22 mouse cellular contexts compared by ENCODE assay signal in the genomic region with DNA sequence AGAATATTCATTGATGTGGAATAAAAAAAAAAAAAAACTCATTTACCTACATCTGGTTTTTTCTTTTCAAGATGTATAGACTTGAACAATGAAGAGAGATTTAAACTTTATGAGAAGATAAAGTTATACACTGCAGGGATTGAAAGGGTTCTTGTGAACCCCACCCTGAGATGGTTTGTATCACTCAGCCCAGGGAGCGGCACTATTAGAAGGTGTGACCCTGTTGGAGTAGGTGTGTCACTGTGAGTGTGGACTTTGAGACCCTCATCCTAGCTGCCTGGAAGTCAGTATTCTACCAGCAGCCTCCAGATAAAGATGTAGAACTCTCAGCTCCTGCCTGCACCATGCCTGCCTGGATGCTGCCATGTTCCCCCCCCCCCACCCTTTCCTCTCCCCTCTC.
A peak's percentile ranks its signal among the peaks of the same experiment; 100 is the strongest.
DNase-seq lines count a peak whose midpoint lies in the region; ATAC-seq and TF ChIP-seq lines count a peak whose summit lies in the region.
"Had no signal": no experiment of that assay in that cellular context is flagged by ENCODE, and none has a peak within 500 bp of the region (broad histone marks: within the 10 kb centered on the region; RNA-seq: fewer than 3 reads in every experiment).

No protein-coding gene starts in this region.

- peak; percentile 39 for DNase-seq in heart, adult 11 months
- no peak for DNase-seq in heart, adult 18-20 months
- no peak for DNase-seq in intestine, embryonic 14.5 days (ENCODE audit: low spot score)
- DNase-seq in thymus, postnatal 36 days, result no peak
- no peak for DNase-seq in left cerebral cortex, adult 2 months (ENCODE audit: extremely low spot score in 1 of 2, low spot score in 2 of 2)
- DNase-seq: adrenal gland, adult 2 months; adrenal gland, adult 8-10 months; adrenal gland, postnatal 10 days; adrenal gland, postnatal 14 days; adrenal gland, postnatal 25 days; adrenal gland, postnatal 36 days; B cell, adult 2 months; cerebellum, adult 11 months; cerebellum, adult 11-12 months had no signal

- no peak overlapping the region for H3K4me3 ChIP-seq in intestine, embryonic 14.5 days (ENCODE audit: low read depth, low read length)
- no peak overlapping the region for H3K4me3 ChIP-seq in intestine, postnatal 0 days (ENCODE audit: low read depth, low read length)
- H3K4me3 ChIP-seq in intestine, embryonic 15.5 days (replicated peaks), result no peak overlapping the region
- H3K4me3 ChIP-seq in intestine, embryonic 16.5 days (ENCODE audit: low read length), result no peak overlapping the region
- H3K4me3 ChIP-seq in left cerebral cortex, adult 2 months, result no peak overlapping the region

- peak; percentile 50; the same call in 1 of the 2 replicates for ATAC-seq in intestine, embryonic 14.5 days (replicated peaks; ENCODE audit: low FRiP score, low TSS enrichment, low read depth)
- no peak for ATAC-seq in intestine, postnatal 0 days
- ATAC-seq in intestine, embryonic 15.5 days, result peak; percentile 83
- peak; percentile 84 for ATAC-seq in intestine, embryonic 16.5 days
- ATAC-seq: activated CD4-positive, CD25-positive, alpha-beta regulatory T cell, adult 4 months; CD4-positive, CD25-positive, alpha-beta regulatory T cell, adult 4 months; Patski had no signal

- H3K27me3 ChIP-seq in intestine, embryonic 14.5 days (replicated peaks; ENCODE audit: control insufficient read depth, insufficient read depth, low read length), result no peaks in the 10 kb centered on the region
- H3K27me3 ChIP-seq in intestine, postnatal 0 days (replicated peaks; ENCODE audit: control insufficient read depth, insufficient read depth, low read length), result no peaks in the 10 kb centered on the region
- no peaks in the 10 kb centered on the region for H3K27me3 ChIP-seq in intestine, embryonic 15.5 days (replicated peaks)
- no peaks in the 10 kb centered on the region for H3K27me3 ChIP-seq in intestine, embryonic 16.5 days (replicated peaks; ENCODE audit: control insufficient read depth, insufficient read depth, low read length)
- H3K27me3 ChIP-seq: CH12.LX, Patski had no signal

- H3K4me1 ChIP-seq in intestine, embryonic 14.5 days (replicated peaks; ENCODE audit: control insufficient read depth, insufficient read depth, low read length), result no peaks in the 10 kb centered on the region
- H3K4me1 ChIP-seq in intestine, postnatal 0 days (replicated peaks; ENCODE audit: control insufficient read depth, insufficient read depth, low read length), result no peaks in the 10 kb centered on the region; the same call in 1 of the 2 replicates
- no peaks in the 10 kb centered on the region for H3K4me1 ChIP-seq in intestine, embryonic 15.5 days (replicated peaks)
- H3K4me1 ChIP-seq in intestine, embryonic 16.5 days (ENCODE audit: control insufficient read depth, insufficient read depth, low read length), result no peaks in the 10 kb centered on the region

- no peaks in the 10 kb centered on the region for H3K9me3 ChIP-seq in intestine, embryonic 14.5 days (ENCODE audit: control insufficient read depth, low read length)
- no peaks in the 10 kb centered on the region for H3K9me3 ChIP-seq in intestine, postnatal 0 days (ENCODE audit: control insufficient read depth)
- H3K9me3 ChIP-seq in intestine, embryonic 15.5 days, result no peaks in the 10 kb centered on the region
- H3K9me3 ChIP-seq in intestine, embryonic 16.5 days (ENCODE audit: control insufficient read depth, low read length), result no peaks in the 10 kb centered on the region
- H3K9me3 ChIP-seq: G1E had no signal

- H3K27ac ChIP-seq in intestine, embryonic 14.5 days (ENCODE audit: low read depth), result no peak overlapping the region
- H3K27ac ChIP-seq in intestine, postnatal 0 days (ENCODE audit: low read depth, low read length), result no peak overlapping the region
- H3K27ac ChIP-seq in intestine, embryonic 15.5 days, result no peak overlapping the region
- H3K27ac ChIP-seq in intestine, embryonic 16.5 days (ENCODE audit: low read length), result no peak overlapping the region
- no peak overlapping the region for H3K27ac ChIP-seq in left cerebral cortex, adult 2 months

- H3K4me2 ChIP-seq in intestine, embryonic 14.5 days (ENCODE audit: low read length), result no peak overlapping the region
- no peak overlapping the region for H3K4me2 ChIP-seq in intestine, postnatal 0 days (replicated peaks; ENCODE audit: low read depth)
- no peak overlapping the region for H3K4me2 ChIP-seq in intestine, embryonic 15.5 days (replicated peaks)
- H3K4me2 ChIP-seq in intestine, embryonic 16.5 days (ENCODE audit: low read depth, low read length), result no peak overlapping the region

- no peak overlapping the region for H3K9ac ChIP-seq in intestine, embryonic 14.5 days (ENCODE audit: low read length)
- H3K9ac ChIP-seq in intestine, postnatal 0 days (ENCODE audit: low read depth, low read length), result no peak overlapping the region
- H3K9ac ChIP-seq in intestine, embryonic 15.5 days, result no peak overlapping the region
- H3K9ac ChIP-seq in intestine, embryonic 16.5 days (ENCODE audit: low read depth, low read length), result no peak overlapping the region

- TF ChIP-seq CTCF in intestine, postnatal 0 days (IDR thresholded peaks at IDR 0.05; ENCODE audit: low read depth), result no peak
- no peak for TF ChIP-seq CTCF in left cerebral cortex, adult 2 months (IDR thresholded peaks at IDR 0.05)

- no peaks in the 10 kb centered on the region for H3K36me3 ChIP-seq in intestine, embryonic 14.5 days (ENCODE audit: control insufficient read depth, insufficient read depth, low read length)
- H3K36me3 ChIP-seq in intestine, postnatal 0 days (ENCODE audit: control insufficient read depth, insufficient read depth), result no peaks in the 10 kb centered on the region
- no peaks in the 10 kb centered on the region for H3K36me3 ChIP-seq in intestine, embryonic 15.5 days
- H3K36me3 ChIP-seq in intestine, embryonic 16.5 days (ENCODE audit: control insufficient read depth, insufficient read depth, low read length), result no peaks in the 10 kb centered on the region
- H3K36me3 ChIP-seq: G1E had no signal

- WGBS in intestine, embryonic 14.5 days, result 78% methylated on average over 1 of the region's 1 CpGs
- 52% methylated on average over 1 of the region's 1 CpGs for WGBS in intestine, postnatal 0 days
- WGBS in intestine, embryonic 15.5 days, result 54% methylated on average over 1 of the region's 1 CpGs
- 65% methylated on average over 1 of the region's 1 CpGs for WGBS in intestine, embryonic 16.5 days

- intact Hi-C loops in left cerebral cortex, adult 2 months (cut with DNase I), result no loop called here
